Mouse (Mus musculus): Measurements from ENCODE around the gene Kcnip2. TPM values are rescaled to one million over a fixed set of nuclear protein-coding genes. Genes with fewer than 3 reads are reported as not detected.

The Kcnip2 gene
- 35.9 and 38.2 TPM in 2 replicates for polyA plus RNA-seq (2021; fragmentation: Nextera tagmentation)
- long read RNA-seq, experiment 1, transcript Kcnip2-209 (10 exons, 2,395 nt) = major isoform, 32 of 70 reads
- long read RNA-seq, experiment 1, partial matches to known transcripts = 12 of 70 reads
- long read RNA-seq, experiment 1, other reads (novel, unspliced or antisense) = 22 of 70 reads
- long read RNA-seq, experiment 2, transcript Kcnip2-209 (10 exons, 2,395 nt) = major isoform, 184 of 272 reads
- long read RNA-seq, experiment 2, transcript Kcnip2-208 (8 exons, 693 nt) = minor isoform, 27 of 272 reads
- long read RNA-seq, experiment 2, transcript Kcnip2-202 (9 exons, 2,302 nt) = minor isoform, 13 of 272 reads
- long read RNA-seq, experiment 2, partial matches to known transcripts = 13 of 272 reads
- long read RNA-seq, experiment 2, other reads (novel, unspliced or antisense) = 31 of 272 reads

GRCm38 (mm10) chr19:45815831-45816405 is at the start of gene Kcnip2:
Kcnip2 (minus strand) TSS chr19:45816061.

GRCm38 (mm10) chr19:45783181-45783932 is 32.5 kb downstream of the Kcnip2 start, which contains the start of gene Mgea5:
Mgea5 (minus strand) TSS chr19:45783837.

GRCm38 (mm10) chr19:45749243-45750043 is 66.4 kb downstream of the Kcnip2 start, which contains the start of gene Npm3:
Npm3 (minus strand) TSS chr19:45749591.

GRCm38 (mm10) chr19:45742218-45742983 is 73.5 kb downstream of the Kcnip2 start, which contains the start of gene Fgf8:
Fgf8 (minus strand) TSS chr19:45742915.

Other genes starting within 250 kb of the Kcnip2 start
- 6.9 and 8.1 TPM in 2 replicates for gene Fbxw4, start 155.7 kb downstream of the Kcnip2 start, polyA plus RNA-seq (2021; fragmentation: Nextera tagmentation)
- gene Fgf8, start 73.1 kb downstream of the Kcnip2 start, polyA plus RNA-seq (2021; fragmentation: Nextera tagmentation) = 0.25 TPM in 1 of 2 replicates, not detected in the other
- 6.0 and 6.1 TPM in 2 replicates for gene Npm3, start 66.5 kb downstream of the Kcnip2 start, polyA plus RNA-seq (2021; fragmentation: Nextera tagmentation)
- gene Mgea5, start 32.2 kb downstream of the Kcnip2 start, polyA plus RNA-seq (2021; fragmentation: Nextera tagmentation) = 22.7 and 25.1 TPM in 2 replicates
- gene Armh3, start 182.4 kb upstream of the Kcnip2 start, polyA plus RNA-seq (2021; fragmentation: Nextera tagmentation) = 7.1 and 8.1 TPM in 2 replicates
- gene Hps6, start 187.4 kb upstream of the Kcnip2 start, polyA plus RNA-seq (2021; fragmentation: Nextera tagmentation) = 6.0 and 6.3 TPM in 2 replicates
- 5.6 and 6.1 TPM in 2 replicates for gene Pprc1, start 228.8 kb upstream of the Kcnip2 start, polyA plus RNA-seq (2021; fragmentation: Nextera tagmentation)
- 5.2 and 5.9 TPM in 2 replicates for gene Ldb1, start 229.2 kb upstream of the Kcnip2 start, polyA plus RNA-seq (2021; fragmentation: Nextera tagmentation)

Measured in layer of hippocampus, adult 6 months (tissue).